8 mouse cellular contexts compared by ENCODE assay signal in genomic region chr12:84417605-84417922, GRCm38 (mm10). TPM values are rescaled to one million over a fixed set of nuclear protein-coding genes. Genes with fewer than 3 reads are reported as not detected.
DNase-seq lines count a peak whose midpoint lies in the region; ATAC-seq and TF ChIP-seq lines count a peak whose summit lies in the region.

No protein-coding gene starts in this region.

- H3K4me1 ChIP-seq in cerebellum, adult 2 months (ENCODE audit: control insufficient read depth, insufficient read depth, low read length), result no peaks in the 10 kb centered on the region
- H3K4me1 ChIP-seq in testis, adult 2 months (ENCODE audit: control insufficient read depth, insufficient read depth, low read length), result no peaks in the 10 kb centered on the region
- 0 out of 2 replicates have a peak, but pooled peaks cover 4% of the 10 kb centered on the region for H3K4me1 ChIP-seq in liver, embryonic 11.5 days (replicated peaks; ENCODE audit: control insufficient read depth, insufficient read depth, low read length)
- H3K4me1 ChIP-seq in stomach, embryonic 16.5 days (ENCODE audit: control insufficient read depth, insufficient read depth, low read length), result 0 out of 2 replicates have a peak, but pooled peaks cover 3% of the 10 kb centered on the region

- DNase-seq in cerebellum, adult 2 months, result no peak
- DNase-seq in cerebellum, adult 9-10 months, result no peak
- no peak for DNase-seq in testis, postnatal 10 days (ENCODE audit: low spot score)
- DNase-seq in liver, embryonic 11.5 days (ENCODE audit: low spot score), result no peak
- no peak for DNase-seq in embryo, embryonic 10.5 days (ENCODE audit: low spot score)
- no peak for DNase-seq in left cerebral cortex, postnatal 36 days (ENCODE audit: low spot score in 2 of 2)

- H3K27ac ChIP-seq in cerebellum, adult 2 months (ENCODE audit: insufficient read depth, low read length), result no peak overlapping the region
- H3K27ac ChIP-seq in testis, adult 2 months (ENCODE audit: control insufficient read depth, insufficient read depth, low read depth, low read length), result peak overlapping the region; percentile 78
- peak overlapping the region; percentile 28; the same call in 1 of the 2 replicates for H3K27ac ChIP-seq in liver, embryonic 11.5 days (ENCODE audit: low read depth, low read length)
- peak overlapping the region; percentile 44; the same call in 1 of the 2 replicates for H3K27ac ChIP-seq in stomach, embryonic 16.5 days (ENCODE audit: low read length)

- whole genome bisulfite sequencing in cerebellum, adult 2 months, result 42% methylated on average over 18 of the region's 18 CpGs
- WGBS in liver, embryonic 11.5 days, result 33% methylated on average over 18 of the region's 18 CpGs
- 28% methylated on average over 18 of the region's 18 CpGs for WGBS in stomach, embryonic 16.5 days

- no peak for TF ChIP-seq POLR2A in cerebellum, adult 2 months (IDR thresholded peaks at IDR 0.05; ENCODE audit: borderline replicate concordance, insufficient read depth, low read length)
- no peak for TF ChIP-seq POLR2A in testis, adult 2 months (IDR thresholded peaks at IDR 0.05; ENCODE audit: control insufficient read depth, low read depth, low read length)

- peak overlapping the region; percentile 72 for H3K9ac ChIP-seq in liver, embryonic 11.5 days (ENCODE audit: low read depth, low read length)
- peak overlapping the region; percentile 84 for H3K9ac ChIP-seq in stomach, embryonic 16.5 days (ENCODE audit: low read length)

- intact Hi-C loops in left cerebral cortex, postnatal 36 days (cut with DNase I), result no loop called here

- H3K4me2 ChIP-seq in liver, embryonic 11.5 days, result peak overlapping the region; percentile 86
- H3K4me2 ChIP-seq in stomach, embryonic 16.5 days (ENCODE audit: low read depth, low read length), result peak overlapping the region; percentile 90

- H3K9me3 ChIP-seq in liver, embryonic 11.5 days (ENCODE audit: control insufficient read depth, low read length), result no peaks in the 10 kb centered on the region
- H3K9me3 ChIP-seq in stomach, embryonic 16.5 days (replicated peaks; ENCODE audit: control insufficient read depth, low read length), result no peaks in the 10 kb centered on the region

- TF ChIP-seq CTCF in cerebellum, adult 2 months (IDR thresholded peaks at IDR 0.05; ENCODE audit: borderline replicate concordance, insufficient read depth, low read depth, low read length), result no peak
- TF ChIP-seq CTCF in testis, adult 2 months (IDR thresholded peaks at IDR 0.05; ENCODE audit: control insufficient read depth, insufficient read depth, insufficient replicate concordance, low read depth, low read length), result no peak

- ATAC-seq in liver, embryonic 11.5 days (replicated peaks; ENCODE audit: low FRiP score), result no peak
- ATAC-seq in stomach, embryonic 16.5 days (ENCODE audit: insufficient read depth, low FRiP score), result no peak

- peak overlapping the region; percentile 78 for H3K4me3 ChIP-seq in cerebellum, adult 2 months (replicated peaks; ENCODE audit: insufficient read depth, low read depth, low read length)
- H3K4me3 ChIP-seq in testis, adult 2 months (ENCODE audit: control insufficient read depth, low read depth, low read length), result peak overlapping the region; percentile 96
- peak overlapping the region; percentile 68 for H3K4me3 ChIP-seq in liver, embryonic 11.5 days (ENCODE audit: low read depth, low read length)
- H3K4me3 ChIP-seq in stomach, embryonic 16.5 days (replicated peaks; ENCODE audit: low read length), result peak overlapping the region; percentile 68

- no peaks in the 10 kb centered on the region for H3K27me3 ChIP-seq in cerebellum, adult 2 months (ENCODE audit: control insufficient read depth, insufficient read depth, low read length)
- H3K27me3 ChIP-seq in testis, adult 2 months (ENCODE audit: control insufficient read depth, insufficient read depth, low read length), result no peaks in the 10 kb centered on the region
- H3K27me3 ChIP-seq in liver, embryonic 11.5 days (replicated peaks; ENCODE audit: control insufficient read depth, insufficient read depth, low read length), result no peaks in the 10 kb centered on the region
- no peaks in the 10 kb centered on the region for H3K27me3 ChIP-seq in stomach, embryonic 16.5 days (ENCODE audit: control insufficient read depth, insufficient read depth, low read length)

- peaks cover 3% of the 10 kb centered on the region for H3K36me3 ChIP-seq in testis, adult 2 months (ENCODE audit: control insufficient read depth, insufficient read depth, low read length)
- no peaks in the 10 kb centered on the region for H3K36me3 ChIP-seq in liver, embryonic 11.5 days (ENCODE audit: control insufficient read depth, insufficient read depth, low read length)
- no peaks in the 10 kb centered on the region for H3K36me3 ChIP-seq in stomach, embryonic 16.5 days (ENCODE audit: control insufficient read depth, insufficient read depth, low read length)

RNA-seq across cellular contexts. Expression of gene Rnf113a2, which starts 0.6 kb away (rescaled TPM):
- 17.6 and 20.2 TPM in 2 replicates for polyA plus RNA-seq in cerebellum, adult 2 months (2012; rRNA removed)
- polyA plus RNA-seq in testis, adult 2 months (2012; rRNA removed), result 17.8 and 18.3 TPM in 2 replicates
- 20.9 and 25.6 TPM in 2 replicates for polyA plus RNA-seq in liver, embryonic 11.5 days (2014; fragmentation: Nextera tagmentation; extraction: Ambion mirVana)
- 25.8 and 25.9 TPM in 2 replicates for polyA plus RNA-seq in stomach, embryonic 16.5 days (2015; fragmentation: Nextera tagmentation; extraction: Ambion mirVana)
- total RNA-seq in left cerebral cortex, postnatal 36 days (2021), result 10 to 100 TPM; 11.4 to 13.3 TPM

RNA-seq across cellular contexts. Expression of gene Bbof1, which starts 8.7 kb away (rescaled TPM):
- polyA plus RNA-seq in cerebellum, adult 2 months (2012; rRNA removed), result 4.3 and 4.4 TPM in 2 replicates
- polyA plus RNA-seq in testis, adult 2 months (2012; rRNA removed), result 26.9 and 33.0 TPM in 2 replicates
- polyA plus RNA-seq in liver, embryonic 11.5 days (2014; fragmentation: Nextera tagmentation; extraction: Ambion mirVana), result 1.0 TPM in 2 replicates
- polyA plus RNA-seq in stomach, embryonic 16.5 days (2015; fragmentation: Nextera tagmentation; extraction: Ambion mirVana), result 0.70 and 0.89 TPM in 2 replicates
- 1 to 10 TPM; 4.6 to 9.0 TPM for total RNA-seq in left cerebral cortex, postnatal 36 days (2021)

RNA-seq across cellular contexts. Expression of gene Entpd5, which starts 8.7 kb away (rescaled TPM):
- 26.2 and 29.0 TPM in 2 replicates for polyA plus RNA-seq in cerebellum, adult 2 months (2012; rRNA removed)
- 12.5 and 12.7 TPM in 2 replicates for polyA plus RNA-seq in testis, adult 2 months (2012; rRNA removed)
- 14.0 and 14.1 TPM in 2 replicates for polyA plus RNA-seq in liver, embryonic 11.5 days (2014; fragmentation: Nextera tagmentation; extraction: Ambion mirVana)
- 26.0 and 27.0 TPM in 2 replicates for polyA plus RNA-seq in stomach, embryonic 16.5 days (2015; fragmentation: Nextera tagmentation; extraction: Ambion mirVana)
- total RNA-seq in left cerebral cortex, postnatal 36 days (2021), result 10 to 100 TPM; 24.0 to 25.4 TPM

RNA-seq across cellular contexts. Expression of gene Aldh6a1, which starts 33.2 kb away (rescaled TPM):
- 39.4 and 43.7 TPM in 2 replicates for polyA plus RNA-seq in cerebellum, adult 2 months (2012; rRNA removed)
- 11.2 and 13.7 TPM in 2 replicates for polyA plus RNA-seq in testis, adult 2 months (2012; rRNA removed)
- polyA plus RNA-seq in liver, embryonic 11.5 days (2014; fragmentation: Nextera tagmentation; extraction: Ambion mirVana), result 21.5 and 25.7 TPM in 2 replicates
- polyA plus RNA-seq in stomach, embryonic 16.5 days (2015; fragmentation: Nextera tagmentation; extraction: Ambion mirVana), result 47.4 and 48.2 TPM in 2 replicates
- 10 to 100 TPM; 44.3 to 49.7 TPM for total RNA-seq in left cerebral cortex, postnatal 36 days (2021)

RNA-seq across cellular contexts. Expression of gene Lin52, which starts 33.7 kb away (rescaled TPM):
- 31.1 and 34.7 TPM in 2 replicates for polyA plus RNA-seq in cerebellum, adult 2 months (2012; rRNA removed)
- polyA plus RNA-seq in testis, adult 2 months (2012; rRNA removed), result 17.1 and 26.5 TPM in 2 replicates
- polyA plus RNA-seq in liver, embryonic 11.5 days (2014; fragmentation: Nextera tagmentation; extraction: Ambion mirVana), result 20.2 and 21.7 TPM in 2 replicates
- 16.3 and 16.9 TPM in 2 replicates for polyA plus RNA-seq in stomach, embryonic 16.5 days (2015; fragmentation: Nextera tagmentation; extraction: Ambion mirVana)
- total RNA-seq in left cerebral cortex, postnatal 36 days (2021), result 10 to 100 TPM; 21.3 to 24.6 TPM
